Mouse (Mus musculus) frontal cortex, postnatal 25 days (tissue): ENCODE data around the gene Cd36.
"Not testable (repeated sequence)": the region's sequence is repeated elsewhere in the genome, so short reads cannot be mapped to it uniquely, and the experiment has no call there.

Source experiments
- DNase-seq, 2 experiments: peaks; one replicate each; pipeline ENCODE4 v3.0.0; 2022; ENCODE audit warnings: low spot score in 2 of 2

The Cd36 gene

GRCm38 (mm10) chr5:17888598-17888997, at the start of gene Cd36:
TSS of gene Cd36 (minus strand) at chr5:17888801.
- DNase-seq, result no peak

GRCm38 (mm10) chr5:17934501-17934900, 45.9 kb upstream of the Cd36 start:
- DNase-seq, result no peak

DNA sequence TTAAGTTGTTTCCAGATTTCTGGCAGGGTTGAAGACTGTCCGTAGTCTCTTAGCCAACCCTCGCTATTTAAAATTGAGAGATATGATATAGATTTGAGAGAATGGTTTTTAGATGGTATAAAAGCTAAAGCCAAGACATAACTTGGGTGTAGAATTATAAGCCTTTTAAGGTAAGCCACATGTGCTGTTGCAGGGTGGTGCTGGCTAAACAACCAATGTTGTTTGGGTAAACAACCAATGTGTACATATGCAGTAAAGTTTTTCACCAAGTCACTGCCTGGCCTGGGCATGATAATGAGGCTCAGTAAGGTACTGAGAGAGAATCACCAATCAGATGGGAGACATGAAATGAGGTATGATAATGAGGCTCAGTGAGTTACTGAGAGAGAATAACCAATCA, 43.0 kb upstream of the Cd36 start:
- DNase-seq, result not testable (repeated sequence)

DNA sequence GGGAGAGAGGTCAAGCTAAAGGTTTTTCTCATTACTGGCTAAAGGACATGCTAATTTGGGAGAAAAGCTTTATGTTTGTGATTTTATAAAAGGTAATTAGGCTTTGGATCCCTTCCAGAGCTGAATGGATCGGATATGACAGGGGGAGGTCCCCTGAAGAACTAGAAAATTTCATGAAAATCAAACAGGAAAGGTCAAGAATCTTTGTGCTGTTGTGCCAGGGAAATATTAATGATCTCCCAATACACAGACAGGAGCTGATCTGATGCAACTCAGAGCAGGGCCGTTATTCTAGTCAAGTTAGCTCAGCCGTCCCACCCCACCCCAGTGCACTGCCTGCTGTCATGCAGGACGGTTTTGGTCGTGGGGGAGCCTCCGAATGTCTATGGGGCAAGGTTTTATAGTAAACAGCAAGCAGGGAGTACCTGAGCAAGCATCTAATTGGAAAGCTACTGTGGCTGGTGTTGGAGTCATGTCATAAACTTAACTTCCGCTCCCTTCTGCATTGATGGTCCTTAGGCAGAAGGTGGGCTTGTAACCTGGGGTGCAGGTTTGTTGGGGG, 40.5 kb upstream of the Cd36 start:
- no peak for DNase-seq

DNA sequence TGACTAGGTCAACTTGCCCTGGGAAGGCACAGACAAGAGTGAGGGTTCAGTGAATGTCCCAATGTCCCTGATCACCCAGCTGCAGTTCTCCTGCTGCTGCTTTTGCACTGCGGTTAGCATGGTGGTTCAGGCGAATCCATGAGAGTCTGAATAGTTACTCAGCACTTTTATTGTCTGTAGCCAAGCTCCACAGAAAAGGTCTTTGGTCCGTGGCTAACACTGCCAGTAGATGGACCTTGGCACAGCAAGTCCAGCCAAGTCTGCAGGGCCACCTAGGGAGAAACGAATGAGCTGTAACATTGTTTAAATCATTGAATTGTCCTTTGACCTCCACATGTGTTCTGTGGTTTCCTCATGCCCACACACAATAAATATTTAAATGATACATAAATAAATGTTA, 39.9 kb upstream of the Cd36 start:
- no peak for DNase-seq

DNA sequence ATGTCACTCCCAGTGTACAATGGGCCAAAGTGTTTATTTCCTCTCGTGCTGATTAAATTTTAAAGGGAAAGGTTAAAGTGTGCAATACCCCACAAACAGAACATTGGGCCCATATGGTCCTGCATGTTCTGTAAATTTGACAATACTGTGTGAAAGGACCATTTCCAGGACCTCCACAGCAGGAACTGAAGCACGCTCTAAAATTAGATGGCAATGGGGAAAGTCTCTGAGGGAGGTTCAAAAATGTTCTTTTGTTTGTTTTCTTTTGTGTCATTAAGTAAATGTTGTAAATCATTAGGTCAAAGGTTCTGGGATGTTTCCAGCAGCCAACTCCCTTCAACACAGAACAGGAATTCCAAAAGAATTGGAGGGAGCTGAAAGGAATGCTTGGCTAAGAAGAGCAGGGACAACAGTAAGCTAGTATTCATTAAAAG, 35.5 kb upstream of the Cd36 start:
- DNase-seq, result no peak

DNA sequence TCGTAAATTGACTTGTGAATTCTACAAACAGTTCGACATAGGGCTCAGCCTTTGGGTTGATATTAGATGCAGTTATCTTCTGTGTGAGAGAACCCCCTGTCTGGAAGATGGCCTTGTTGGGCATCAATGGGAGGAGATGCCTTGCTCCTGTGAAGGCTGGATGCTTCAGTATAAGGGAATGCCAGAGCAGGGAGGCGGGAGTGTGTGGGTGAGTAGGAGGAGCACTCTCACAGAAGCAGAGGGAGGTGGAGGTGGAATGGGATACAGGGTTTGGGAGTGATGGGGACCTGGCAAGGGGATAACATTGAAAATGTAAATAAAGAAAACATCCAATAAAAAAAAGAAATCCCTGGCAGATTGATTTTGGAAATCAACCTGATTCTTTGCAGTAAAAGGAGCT, 35.0 kb upstream of the Cd36 start:
- DNase-seq, result no peak

- DNase-seq, result no peak
These were observed 30.4 kb upstream of the Cd36 start for GRCm38 (mm10) chr5:17918966-17919365.

DNA sequence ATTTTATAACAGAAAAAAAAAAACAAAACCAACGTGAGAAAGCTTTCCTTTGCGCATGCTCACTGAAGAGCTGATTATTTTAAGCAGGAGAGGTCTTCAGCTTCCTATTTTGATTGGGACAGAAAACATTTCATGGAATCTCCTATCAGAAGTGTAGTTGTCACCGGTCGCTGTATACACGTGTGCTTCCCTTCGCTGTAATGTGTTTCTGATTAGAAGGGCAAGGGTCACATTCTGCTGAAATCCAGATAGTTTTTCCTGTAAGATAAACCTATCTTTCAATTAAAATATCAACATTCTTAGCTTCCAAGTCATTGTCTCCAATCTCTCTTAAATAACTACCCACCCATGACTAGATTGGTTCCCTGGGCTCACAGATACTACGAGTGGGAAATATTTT, 16.2 kb upstream of the Cd36 start:
- DNase-seq, result no peak

- DNase-seq, result no peak
These were observed 10.3 kb upstream of the Cd36 start for GRCm38 (mm10) chr5:17898948-17899347.

GRCm38 (mm10) chr5:17897641-17898040, 9.0 kb upstream of the Cd36 start:
- not testable (repeated sequence) for DNase-seq

DNA sequence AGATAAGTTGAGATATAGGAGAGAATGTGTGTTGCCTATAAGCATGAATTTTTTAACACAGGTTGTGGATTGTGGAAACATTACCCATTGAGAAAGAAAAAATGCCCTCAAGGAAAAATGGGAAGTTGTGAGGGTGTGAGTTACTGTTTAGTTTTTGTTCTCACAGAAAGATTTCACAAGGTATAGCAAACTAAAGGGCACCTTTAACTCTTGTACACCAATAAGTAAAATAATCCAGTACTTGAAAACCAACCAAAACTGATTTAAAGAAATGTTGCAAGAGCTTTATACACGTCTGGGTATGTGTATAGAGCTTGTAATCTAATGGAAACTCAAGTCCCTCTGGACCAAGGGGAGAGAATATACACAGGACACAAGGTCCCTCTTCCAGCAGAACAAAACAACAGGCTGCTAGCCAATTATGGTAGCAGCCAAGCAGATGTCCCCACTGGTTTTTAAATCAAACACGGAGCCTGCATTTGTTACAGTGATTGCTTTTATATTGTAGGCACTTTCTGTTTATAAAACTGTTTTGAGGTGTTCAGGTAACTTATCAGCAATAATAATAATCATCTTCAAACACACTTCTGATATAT, 5.1 kb upstream of the Cd36 start:
- DNase-seq, result no peak

- no peak for DNase-seq
These were observed 690 bp upstream of the Cd36 start for GRCm38 (mm10) chr5:17889291-17889690.

GRCm38 (mm10) chr5:17886377-17886776, 2.2 kb downstream of the Cd36 start:
- no peak for DNase-seq

- no peak for DNase-seq
These were observed 5.2 kb downstream of the Cd36 start for GRCm38 (mm10) chr5:17883357-17883875.

DNA sequence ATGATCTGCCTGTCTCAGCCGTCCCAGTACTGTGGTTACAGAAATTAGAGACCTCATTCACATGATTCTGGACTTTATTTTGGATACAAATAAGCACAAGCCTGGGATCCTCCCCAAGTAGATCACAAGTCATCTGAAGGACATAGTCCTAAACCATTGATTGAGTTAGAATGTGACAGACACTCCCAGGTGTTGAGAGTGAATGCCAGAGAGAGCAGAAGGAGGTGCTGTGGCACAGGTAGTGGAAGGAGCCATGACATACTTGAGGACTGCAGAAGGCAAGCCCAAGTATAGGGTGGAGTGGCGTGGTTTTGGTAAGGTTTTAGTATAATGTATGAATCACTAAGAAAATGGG, 7.1 kb downstream of the Cd36 start:
- no peak for DNase-seq

GRCm38 (mm10) chr5:17880799-17881541, 7.6 kb downstream of the Cd36 start:
- DNase-seq, result no peak

DNA sequence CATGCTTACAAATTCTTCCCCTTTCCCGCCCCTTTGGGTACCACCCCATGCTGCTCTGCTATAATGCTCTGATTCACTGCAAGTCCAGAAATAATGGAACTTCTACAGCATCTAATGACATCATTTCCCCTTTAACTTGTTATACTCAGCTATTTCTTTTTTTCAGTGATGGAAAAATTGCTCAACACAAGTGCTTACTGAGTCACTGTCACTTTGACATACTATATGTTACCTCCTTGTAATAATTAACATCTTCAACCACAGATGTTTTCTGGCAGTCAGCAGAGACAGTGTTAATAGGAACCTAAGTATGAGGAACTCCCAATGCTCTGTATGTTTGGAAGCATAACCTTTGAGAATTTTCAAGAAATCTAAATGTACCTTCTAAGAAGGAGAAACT, 8.7 kb downstream of the Cd36 start:
- no peak for DNase-seq

DNA sequence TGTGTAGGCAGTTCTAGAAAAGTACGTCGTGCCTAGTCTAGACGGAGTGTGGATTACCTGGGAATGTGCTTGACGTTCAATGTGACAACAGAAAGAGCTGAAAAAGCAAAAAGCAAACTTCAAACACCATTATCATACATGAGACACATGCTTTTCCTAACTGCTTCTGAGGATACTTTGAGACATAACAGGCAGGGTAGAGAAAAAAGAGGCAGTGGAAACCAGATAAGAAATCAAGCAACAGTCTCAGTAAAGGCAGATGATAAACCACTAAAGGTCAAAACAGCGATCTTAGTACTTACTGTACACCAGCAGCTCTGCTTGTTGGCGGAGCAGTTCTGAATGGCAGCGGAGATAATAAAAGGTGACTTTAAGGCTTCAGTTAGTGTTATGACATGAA, 11.6 kb downstream of the Cd36 start:
- DNase-seq, result no peak

GRCm38 (mm10) chr5:17876637-17877036, 12.0 kb downstream of the Cd36 start:
- DNase-seq, result no peak

- no peak for DNase-seq
These were observed 14.3 kb downstream of the Cd36 start for GRCm38 (mm10) chr5:17874335-17874734.

DNA sequence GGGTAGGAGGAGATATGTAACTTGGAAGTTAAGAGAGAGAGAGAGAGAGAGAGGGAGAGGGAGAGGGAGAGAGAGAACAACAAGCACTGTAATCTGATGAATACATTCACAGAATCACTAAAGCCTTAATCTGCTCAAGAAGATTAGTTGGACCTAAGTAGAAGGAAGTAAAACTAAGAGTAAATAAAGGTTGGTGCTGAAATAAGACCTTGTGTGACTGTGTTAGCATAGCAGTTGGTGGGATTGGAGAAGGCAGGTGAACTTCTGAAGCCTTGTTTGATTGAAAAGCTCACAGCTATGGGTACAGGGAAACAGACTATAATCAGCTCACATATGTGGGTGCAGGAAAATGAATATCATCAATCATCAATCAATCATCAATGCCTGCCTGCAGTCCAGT, 23.2 kb downstream of the Cd36 start:
- DNase-seq, result no peak

DNA sequence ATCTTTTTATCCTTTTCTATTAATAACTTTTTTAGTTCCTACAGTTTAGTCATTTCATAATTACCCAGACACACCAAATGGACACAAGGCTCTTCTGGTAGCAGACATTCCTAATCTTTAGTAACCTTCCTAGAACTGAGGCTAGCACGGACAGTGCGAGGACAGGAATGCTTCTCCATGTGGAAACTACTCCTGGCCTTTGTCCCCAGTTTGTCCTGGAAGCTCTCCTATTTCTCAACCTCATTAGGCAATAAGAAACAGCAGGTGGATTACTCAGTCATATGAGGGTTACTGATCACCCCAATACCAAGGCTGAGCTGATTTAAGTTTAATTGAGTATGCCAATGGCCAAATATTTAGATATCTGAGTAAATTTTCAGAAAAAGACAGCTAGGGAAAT, 25.5 kb downstream of the Cd36 start:
- no peak for DNase-seq
